Mouse (Mus musculus): ENCODE results near the gene Chst11.
A peak's percentile ranks its signal among the peaks of the same experiment; 100 is the strongest.

Gene Chst11

GRCm38 (mm10) chr10:83210122-83210521 lies 224.8 kb downstream of the Chst11 start:
- no peak for DNase-seq (ENCODE audit: low spot score in 2 of 2)

- DNase-seq (ENCODE audit: low spot score in 2 of 2), result no peak
Measured at GRCm38 (mm10) chr10:83210968-83211583, 225.8 kb downstream of the Chst11 start.

- no peak for DNase-seq (ENCODE audit: low spot score in 2 of 2)
Measured at GRCm38 (mm10) chr10:83212618-83213017, 227.3 kb downstream of the Chst11 start.

- no peak for DNase-seq (ENCODE audit: low spot score in 2 of 2)
Measured at GRCm38 (mm10) chr10:83215559-83215958, 230.3 kb downstream of the Chst11 start.

GRCm38 (mm10) chr10:83217256-83217655 lies 232.0 kb downstream of the Chst11 start:
- DNase-seq (ENCODE audit: low spot score in 2 of 2), result no peak

- DNase-seq (ENCODE audit: low spot score in 2 of 2), result no peak
Measured at GRCm38 (mm10) chr10:83218778-83219177, 233.5 kb downstream of the Chst11 start.

- peak; percentile 27 to 77 for DNase-seq (ENCODE audit: low spot score in 2 of 2)
Measured at GRCm38 (mm10) chr10:83219729-83220128, 234.4 kb downstream of the Chst11 start.

- no peak for DNase-seq (ENCODE audit: low spot score in 2 of 2)
Measured at GRCm38 (mm10) chr10:83220217-83220616, 234.9 kb downstream of the Chst11 start.

GRCm38 (mm10) chr10:83220847-83221246 lies 235.5 kb downstream of the Chst11 start:
- no peak for DNase-seq (ENCODE audit: low spot score in 2 of 2)

GRCm38 (mm10) chr10:83224999-83225398 lies 239.7 kb downstream of the Chst11 start:
- DNase-seq (ENCODE audit: low spot score in 2 of 2), result no peak

- DNase-seq (ENCODE audit: low spot score in 2 of 2), result no peak
Measured at GRCm38 (mm10) chr10:83228626-83229025, 243.3 kb downstream of the Chst11 start.

- no peak for DNase-seq (ENCODE audit: low spot score in 2 of 2)
Measured at GRCm38 (mm10) chr10:83233967-83234366, 248.7 kb downstream of the Chst11 start.

- no peak for DNase-seq (ENCODE audit: low spot score in 2 of 2)
Measured at GRCm38 (mm10) chr10:83234391-83234790, 249.1 kb downstream of the Chst11 start.

GRCm38 (mm10) chr10:83242106-83242686 lies 256.9 kb downstream of the Chst11 start:
- no peak for DNase-seq (ENCODE audit: low spot score in 2 of 2)

GRCm38 (mm10) chr10:83244131-83244530 lies 258.8 kb downstream of the Chst11 start:
- DNase-seq (ENCODE audit: low spot score in 2 of 2), result no peak
